Mouse (Mus musculus): ENCODE measurements around the gene Ndufb5.

DNA sequence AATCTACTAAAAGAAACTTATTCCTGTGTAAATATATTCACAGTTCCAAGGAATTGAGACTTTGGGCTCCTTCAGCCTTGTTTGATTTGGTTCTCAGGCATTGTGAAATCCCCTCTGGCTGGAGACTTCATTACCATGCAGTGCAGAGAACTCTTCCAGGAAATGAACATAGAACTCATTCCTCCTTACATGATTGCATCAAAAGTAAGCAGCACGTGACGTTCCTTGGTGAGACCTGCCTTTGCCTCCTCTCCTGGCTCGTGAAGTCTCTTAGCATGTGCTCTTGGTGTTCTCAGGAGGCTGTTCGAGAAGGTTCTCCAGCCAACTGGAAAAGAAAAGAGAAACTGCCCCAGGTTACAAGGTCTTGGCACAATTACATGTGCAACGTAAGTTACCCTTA, 18.5 kb upstream of the Ndufb5 start:
- TF ChIP-seq TAL1 (IDR thresholded peaks at IDR 0.05; ENCODE audit: low read length) = no peak
- TF ChIP-seq GATA1 (IDR thresholded peaks at IDR 0.05; ENCODE audit: low read length) = no peak

All from erythroblast, embryonic 14.5 days (primary cell).